Mouse (Mus musculus) megakaryocyte, embryonic 14.5 days (primary cell): ENCODE results near the gene Uqcc1. TPM values are rescaled to one million over a fixed set of nuclear protein-coding genes. Genes with fewer than 3 reads are reported as not detected.

Source experiments
- H3K27me3 ChIP-seq: replicated peaks from 2 replicates; pipeline ENCODE3; 2012; ENCODE audit warnings: inconsistent platforms
- H3K36me3 ChIP-seq: replicated peaks from 2 replicates; pipeline ENCODE3; 2012; ENCODE audit warnings: low read length, inconsistent platforms, mixed read lengths
- H3K4me1 ChIP-seq: 2 replicates; pipeline ENCODE4 v1.6.1; 2012; ENCODE audit warnings: inconsistent platforms
- H3K4me3 ChIP-seq: replicated peaks from 2 replicates; pipeline ENCODE3; 2012; ENCODE audit warnings: moderate library complexity, mild to moderate bottlenecking, inconsistent platforms
- H3K9me3 ChIP-seq: 2 replicates; pipeline ENCODE4 v1.6.1; 2012; ENCODE audit warnings: inconsistent platforms
- FLI1 ChIP-seq: IDR thresholded peaks from 2 replicates; pipeline ENCODE4 v1.6.1; 2012; ENCODE audit warnings: low read length, inconsistent platforms, mixed read lengths
- GATA1 ChIP-seq: IDR thresholded peaks from 3 replicates; pipeline ENCODE4 v1.6.1; 2012; ENCODE audit warnings: mixed read lengths, low read length, inconsistent platforms, borderline replicate concordance
- polyA plus RNA-seq: library from polyadenylated mRNA; stranded (reverse); fragments of >175 nt; gene quantifications from 2 replicates; pipeline ENCODE4 v1.2.3, GENCODE M21; 2012; ENCODE audit warnings: low replicate concordance; ENCODE audit not compliant: insufficient read depth

Gene Uqcc1
- polyA plus RNA-seq, 1 experiment: 2.8 TPM

DNA sequence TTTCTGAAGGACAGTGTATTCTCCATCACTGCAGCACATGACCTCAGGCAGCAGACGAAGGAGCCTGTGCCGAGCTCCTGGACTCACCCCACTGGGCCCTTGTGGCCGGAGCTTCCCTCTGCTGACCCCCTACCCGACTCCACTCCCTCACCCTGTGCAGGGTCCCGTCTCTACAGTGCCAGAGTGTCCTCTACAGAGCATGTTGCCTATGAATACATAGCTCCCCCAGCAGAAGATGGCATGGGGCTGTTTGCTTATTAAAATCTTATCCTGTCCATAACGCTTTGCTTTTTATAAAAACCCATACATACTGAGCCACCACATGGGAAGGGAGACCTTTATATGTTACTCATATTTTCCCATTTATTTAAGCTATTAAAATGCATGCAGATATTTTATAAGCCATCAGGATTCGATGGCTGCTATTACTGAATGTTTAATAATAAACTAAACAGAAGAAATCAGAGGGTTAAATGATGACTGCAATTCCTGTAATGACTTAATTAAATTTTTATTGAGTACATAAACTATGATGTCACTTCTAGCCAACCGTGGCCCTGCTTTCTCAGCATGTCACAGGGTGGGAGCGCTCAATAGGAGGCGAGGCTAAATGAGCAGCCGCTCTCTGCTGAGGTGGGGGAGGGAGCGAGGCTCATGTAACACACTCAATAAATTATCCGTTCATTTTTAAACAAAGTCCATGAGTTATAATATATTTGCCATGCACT is 67.4 kb downstream of the Uqcc1 start:
- H3K36me3 ChIP-seq: peaks cover 72% of the 10 kb centered on the region

DNA sequence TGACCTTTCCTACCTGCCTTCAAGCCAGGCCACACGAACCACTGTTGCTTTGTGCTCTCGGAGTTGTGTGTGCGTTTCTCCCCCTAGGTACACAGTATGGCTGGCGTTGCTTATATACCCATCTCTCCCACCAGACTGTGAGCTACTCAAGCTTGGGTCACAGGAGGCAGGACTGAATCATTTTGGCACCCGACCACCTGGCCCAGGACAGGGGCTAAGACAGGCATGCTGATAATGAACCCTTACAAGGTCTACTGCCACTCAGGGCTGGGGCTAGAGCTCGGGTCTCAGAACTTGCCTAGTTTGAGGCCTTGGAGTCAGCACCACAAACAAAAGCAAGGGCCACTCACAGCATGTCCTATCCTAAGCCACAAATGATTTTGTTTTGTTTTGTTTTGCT is 68.5 kb downstream of the Uqcc1 start:
- TF ChIP-seq FLI1 (no peak), GATA1 (no peak)
- no peaks in the 10 kb centered on the region for H3K9me3 ChIP-seq
- H3K36me3 ChIP-seq: peaks cover 72% of the 10 kb centered on the region
- no peak overlapping the region for H3K4me3 ChIP-seq
- 0 out of 2 replicates have a peak, but pooled peaks cover 6% of the 10 kb centered on the region for H3K4me1 ChIP-seq
- no peaks in the 10 kb centered on the region for H3K27me3 ChIP-seq

More for the DNA sequence above, 67.4 kb downstream of the Uqcc1 start:
- Histone ChIP-seq H3K4me1 (peaks cover 9% of the 10 kb centered on the region), H3K9me3 (no peaks in the 10 kb centered on the region), H3K27me3 (no peaks in the 10 kb centered on the region), H3K4me3 (no peak overlapping the region)
- TF ChIP-seq GATA1 (no peak), FLI1 (no peak)

DNA sequence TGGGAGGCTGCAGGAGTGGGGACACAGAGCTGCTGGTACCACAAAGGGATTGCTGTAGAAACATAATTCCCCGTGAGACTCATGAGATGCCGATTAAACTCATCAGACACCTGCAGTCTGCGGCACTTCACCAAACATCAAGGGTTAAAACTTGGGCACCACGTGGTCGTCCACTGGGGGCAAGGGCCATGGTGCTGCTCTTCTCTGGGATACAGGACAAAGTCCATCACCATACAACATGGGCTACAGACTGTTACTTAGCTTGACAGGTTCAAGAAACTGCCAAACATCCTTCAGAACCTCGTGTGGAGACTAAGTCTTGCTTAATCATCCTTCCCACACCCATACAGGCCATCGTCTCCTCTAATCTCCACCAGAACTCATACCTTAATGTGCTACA is 70.0 kb downstream of the Uqcc1 start:
- Histone ChIP-seq H3K9me3 (no peaks in the 10 kb centered on the region), H3K27me3 (no peaks in the 10 kb centered on the region), H3K4me1 (0 out of 2 replicates have a peak, but pooled peaks cover under 1% of the 10 kb centered on the region), H3K4me3 (no peak overlapping the region), H3K36me3 (peaks cover 77% of the 10 kb centered on the region)
- TF ChIP-seq GATA1 (no peak), FLI1 (no peak)

DNA sequence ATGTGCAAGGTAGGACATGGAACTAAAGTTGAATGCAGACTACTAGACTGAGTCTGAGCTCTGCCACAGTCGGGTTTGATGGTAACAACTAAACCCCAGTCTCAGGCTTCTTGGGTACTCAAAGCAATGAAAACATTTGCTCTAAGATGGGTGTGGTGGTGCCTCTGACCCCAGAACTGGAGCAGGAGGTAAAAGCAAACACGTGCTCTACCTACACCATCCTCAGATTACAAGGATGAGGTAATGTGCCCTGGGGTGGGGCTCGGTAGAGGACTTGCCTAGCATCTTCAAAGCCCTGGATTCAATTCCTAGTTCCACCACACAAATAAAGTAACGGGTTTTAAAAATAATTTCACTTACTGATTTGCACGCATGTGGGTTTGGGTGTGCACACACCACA is 77.6 kb downstream of the Uqcc1 start:
- Histone ChIP-seq H3K36me3 (peaks cover 93% of the 10 kb centered on the region), H3K4me1 (0 out of 2 replicates have a peak, but pooled peaks cover 6% of the 10 kb centered on the region), H3K9me3 (no peaks in the 10 kb centered on the region), H3K27me3 (no peaks in the 10 kb centered on the region), H3K4me3 (no peak overlapping the region)
- TF ChIP-seq FLI1: no peak

GRCm38 (mm10) chr2:155850120-155850519 is 80.0 kb downstream of the Uqcc1 start:
- H3K4me1 ChIP-seq: 0 out of 2 replicates have a peak, but pooled peaks cover 6% of the 10 kb centered on the region
- H3K36me3 ChIP-seq: peaks cover 96% of the 10 kb centered on the region
- H3K9me3 ChIP-seq: no peaks in the 10 kb centered on the region
- no peaks in the 10 kb centered on the region for H3K27me3 ChIP-seq
- TF ChIP-seq FLI1 (no peak), GATA1 (no peak)
- H3K4me3 ChIP-seq: no peak overlapping the region

DNA sequence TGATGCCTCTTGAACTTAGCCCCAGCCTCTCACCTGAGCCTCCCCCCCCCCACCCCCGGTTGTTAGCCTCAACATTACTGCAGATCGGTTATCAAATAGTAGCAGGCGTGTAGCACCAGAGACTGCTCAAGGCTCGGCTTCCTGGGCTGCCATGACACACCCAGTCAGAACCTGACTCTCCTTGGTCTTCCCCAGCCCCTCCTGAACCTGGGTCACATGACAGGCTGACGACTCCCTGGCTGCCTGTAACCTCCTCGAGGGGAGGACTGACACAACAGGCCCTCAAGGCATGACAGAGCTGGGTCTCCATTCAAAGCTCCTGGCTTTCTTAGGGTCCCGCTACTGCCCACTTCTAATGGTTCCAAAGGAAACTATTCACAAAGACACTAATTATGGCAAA is 80.6 kb downstream of the Uqcc1 start:
- Histone ChIP-seq H3K4me3 (no peak overlapping the region), H3K4me1 (0 out of 2 replicates have a peak, but pooled peaks cover 6% of the 10 kb centered on the region), H3K9me3 (no peaks in the 10 kb centered on the region), H3K36me3 (peaks cover 99% of the 10 kb centered on the region), H3K27me3 (no peaks in the 10 kb centered on the region)
- no peak for TF ChIP-seq GATA1
- no peak for TF ChIP-seq FLI1

DNA sequence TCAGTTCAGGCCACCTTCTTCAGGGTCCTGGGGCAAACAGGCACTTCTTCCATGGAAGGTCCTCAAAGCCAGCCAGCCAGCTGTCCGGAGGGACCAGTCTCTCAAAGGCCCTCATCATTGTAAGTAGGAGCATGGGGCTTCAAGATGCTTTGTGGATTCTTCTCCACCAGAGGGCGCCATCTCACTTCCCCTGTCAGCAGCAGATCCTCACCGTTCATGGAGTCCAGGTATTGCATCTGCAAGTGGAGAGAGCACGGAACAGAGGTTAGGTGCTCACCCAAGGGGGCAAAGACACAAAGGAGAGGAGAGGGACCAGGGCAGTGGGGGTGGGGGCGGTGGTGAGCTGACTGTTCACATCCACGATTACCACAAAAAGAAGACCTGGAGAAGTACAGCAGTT is 81.8 kb downstream of the Uqcc1 start:
- Histone ChIP-seq H3K36me3 (peaks cover 89% of the 10 kb centered on the region), H3K4me3 (no peak overlapping the region), H3K27me3 (no peaks in the 10 kb centered on the region), H3K9me3 (no peaks in the 10 kb centered on the region), H3K4me1 (0 out of 2 replicates have a peak, but pooled peaks cover 6% of the 10 kb centered on the region)
- TF ChIP-seq GATA1: no peak

- 0 out of 2 replicates have a peak, but pooled peaks cover 6% of the 10 kb centered on the region for H3K4me1 ChIP-seq
- H3K9me3 ChIP-seq: no peaks in the 10 kb centered on the region
- H3K4me3 ChIP-seq: no peak overlapping the region
- peaks cover 4% of the 10 kb centered on the region for H3K27me3 ChIP-seq
- TF ChIP-seq GATA1: no peak
- no peak for TF ChIP-seq FLI1
- H3K36me3 ChIP-seq: peaks cover 75% of the 10 kb centered on the region
Observed at GRCm38 (mm10) chr2:155846930-155847329, 83.2 kb downstream of the Uqcc1 start.

DNA sequence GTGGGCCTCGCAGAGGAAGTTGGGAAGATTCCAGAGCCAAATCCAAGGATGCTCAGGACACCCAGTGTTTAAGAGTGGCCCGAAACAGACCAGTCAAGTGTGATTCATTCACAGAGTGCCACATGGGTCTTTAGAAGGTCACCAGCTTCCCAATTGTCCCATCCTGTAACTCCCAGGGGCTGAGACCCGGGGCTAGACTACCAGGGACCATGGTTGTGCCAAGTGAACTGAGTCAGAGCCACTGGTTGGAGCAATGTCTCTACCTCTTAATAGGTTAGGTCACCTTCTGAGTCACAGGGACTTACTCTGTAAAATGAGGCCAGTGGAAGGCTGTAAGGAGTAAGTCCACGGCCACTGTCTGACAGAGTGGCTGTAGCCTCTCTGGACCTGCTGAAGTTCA is 91.1 kb downstream of the Uqcc1 start:
- H3K27me3 ChIP-seq: peaks cover 60% of the 10 kb centered on the region

DNA sequence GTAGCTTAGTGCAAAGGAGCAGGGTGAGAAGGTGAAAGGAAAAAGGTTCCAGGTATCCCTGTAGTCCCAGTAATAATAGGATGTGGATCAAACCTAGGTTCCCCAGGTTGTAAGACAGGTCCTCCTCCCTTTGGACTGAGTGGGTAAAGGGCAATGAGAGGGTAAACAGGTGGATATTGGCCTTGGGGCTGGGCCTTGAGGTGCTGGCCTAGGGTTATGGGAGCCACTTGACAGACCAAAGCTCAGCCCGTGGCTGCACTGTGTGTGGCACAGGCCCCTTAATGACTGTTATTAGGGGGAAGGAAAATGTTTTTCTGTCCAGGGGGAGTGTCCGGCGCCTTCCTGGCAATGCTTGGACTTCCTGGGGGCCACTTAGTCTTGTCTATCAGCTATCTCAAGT is 92.1 kb downstream of the Uqcc1 start:
- Histone ChIP-seq H3K36me3 (no peaks in the 10 kb centered on the region), H3K4me3 (no peak overlapping the region), H3K4me1 (peaks cover 2% of the 10 kb centered on the region; the same call in 1 of the 2 replicates), H3K27me3 (peaks cover 64% of the 10 kb centered on the region), H3K9me3 (no peaks in the 10 kb centered on the region)
- TF ChIP-seq GATA1: no peak
- no peak for TF ChIP-seq FLI1

More for the DNA sequence above, 91.1 kb downstream of the Uqcc1 start:
- H3K4me3 ChIP-seq: no peak overlapping the region
- H3K4me1 ChIP-seq: no peaks in the 10 kb centered on the region; the same call in 1 of the 2 replicates
- no peaks in the 10 kb centered on the region for H3K9me3 ChIP-seq
- TF ChIP-seq GATA1 (no peak), FLI1 (no peak)
- no peaks in the 10 kb centered on the region for H3K36me3 ChIP-seq
